8 mouse cellular contexts compared by ENCODE assay signal in genomic region chr8:111536978-111537764, GRCm38 (mm10). TPM values are rescaled to one million over a fixed set of nuclear protein-coding genes. Genes with fewer than 3 reads are reported as not detected.
DNase-seq lines count a peak whose midpoint lies in the region; ATAC-seq lines count a peak whose summit lies in the region.

No protein-coding gene starts in this region.

- no peaks in the 10 kb centered on the region for H3K27me3 ChIP-seq in embryonic facial prominence, embryonic 11.5 days (ENCODE audit: control insufficient read depth, insufficient read depth, low read length)
- no peaks in the 10 kb centered on the region for H3K27me3 ChIP-seq in heart, embryonic 15.5 days
- no peaks in the 10 kb centered on the region for H3K27me3 ChIP-seq in liver, embryonic 16.5 days (ENCODE audit: control insufficient read depth, insufficient read depth, low read depth, low read length)

- WGBS in embryonic facial prominence, embryonic 11.5 days: under 1% methylated on average over 64 of the region's 64 CpGs
- under 1% methylated on average over 62 of the region's 64 CpGs for WGBS in heart, embryonic 15.5 days
- under 1% methylated on average over 63 of the region's 64 CpGs for WGBS in liver, embryonic 16.5 days (ENCODE audit: insufficient replicate concordance)

- H3K9ac ChIP-seq in embryonic facial prominence, embryonic 11.5 days (replicated peaks; ENCODE audit: low read length): peak overlapping the region; percentile 98
- H3K9ac ChIP-seq in heart, embryonic 15.5 days: peak overlapping the region; percentile 95
- H3K9ac ChIP-seq in liver, embryonic 16.5 days (ENCODE audit: low read depth, low read length): peak overlapping the region; percentile 82

- H3K27ac ChIP-seq in embryonic facial prominence, embryonic 11.5 days (replicated peaks; ENCODE audit: low read depth, low read length): peak overlapping the region; percentile 94
- peak overlapping the region; percentile 94 for H3K27ac ChIP-seq in heart, embryonic 15.5 days
- H3K27ac ChIP-seq in liver, embryonic 16.5 days (ENCODE audit: low read length): peak overlapping the region; percentile 14

- peak overlapping the region; percentile 67 for H3K4me2 ChIP-seq in embryonic facial prominence, embryonic 11.5 days (ENCODE audit: low read depth, low read length)
- peak overlapping the region; percentile 87 for H3K4me2 ChIP-seq in heart, embryonic 15.5 days
- H3K4me2 ChIP-seq in liver, embryonic 16.5 days (ENCODE audit: low read depth, low read length): peak overlapping the region; percentile 99

- H3K4me1 ChIP-seq in embryonic facial prominence, embryonic 11.5 days (ENCODE audit: control insufficient read depth, insufficient read depth, low read length): no peaks in the 10 kb centered on the region; the same call in 1 of the 2 replicates
- H3K4me1 ChIP-seq in heart, embryonic 15.5 days (replicated peaks): peaks cover 33% of the 10 kb centered on the region
- peaks cover 24% of the 10 kb centered on the region for H3K4me1 ChIP-seq in liver, embryonic 16.5 days (ENCODE audit: control insufficient read depth, low read depth, low read length)

- peaks cover 2% of the 10 kb centered on the region; the same call in 1 of the 2 replicates for H3K36me3 ChIP-seq in embryonic facial prominence, embryonic 11.5 days (replicated peaks; ENCODE audit: control insufficient read depth, insufficient read depth, low read depth, low read length)
- no peaks in the 10 kb centered on the region for H3K36me3 ChIP-seq in heart, embryonic 15.5 days
- H3K36me3 ChIP-seq in liver, embryonic 16.5 days (ENCODE audit: control insufficient read depth, insufficient read depth): no peaks in the 10 kb centered on the region

- ATAC-seq in embryonic facial prominence, embryonic 11.5 days (replicated peaks; ENCODE audit: insufficient number of reproducible peaks, low FRiP score, low TSS enrichment, low read depth): peak; percentile 35; the same call in 1 of the 2 replicates
- 0 out of 2 replicates have a peak, but pooled peaks have one; percentile 11 for ATAC-seq in heart, embryonic 15.5 days (replicated peaks; ENCODE audit: insufficient number of reproducible peaks, insufficient read depth, low FRiP score, low read depth)
- peak; percentile 25; the same call in 1 of the 2 replicates for ATAC-seq in liver, embryonic 16.5 days (ENCODE audit: low read depth)

- H3K4me3 ChIP-seq in embryonic facial prominence, embryonic 11.5 days (ENCODE audit: low read depth, low read length): peak overlapping the region; percentile 97
- H3K4me3 ChIP-seq in heart, embryonic 15.5 days: peak overlapping the region; percentile 87
- peak overlapping the region; percentile 78 for H3K4me3 ChIP-seq in liver, embryonic 16.5 days (ENCODE audit: low read depth, low read length)

- peak; percentile 55 for DNase-seq in 3T3-L1 (ENCODE audit: low read depth, low spot score)
- peak; percentile 52 for DNase-seq in adrenal gland, postnatal 10 days
- peak; percentile 52 for DNase-seq in embryonic facial prominence, embryonic 11.5 days (ENCODE audit: low spot score)
- DNase-seq in kidney, postnatal 14 days: peak; percentile 53
- peak; percentile 53 for DNase-seq in neural tube, embryonic 10.5 days (ENCODE audit: extremely low spot score, low spot score)
- DNase-seq in testis, postnatal 10 days (ENCODE audit: low spot score): peak; percentile 68

- H3K9me3 ChIP-seq in embryonic facial prominence, embryonic 11.5 days (replicated peaks; ENCODE audit: control insufficient read depth, low read length): no peaks in the 10 kb centered on the region
- H3K9me3 ChIP-seq in heart, embryonic 15.5 days (replicated peaks): no peaks in the 10 kb centered on the region
- H3K9me3 ChIP-seq in liver, embryonic 16.5 days (replicated peaks; ENCODE audit: control insufficient read depth, low read length): no peaks in the 10 kb centered on the region

RNA-seq across cellular contexts. Expression of gene Znrf1, which starts 1.3 kb away (rescaled TPM):
- 10 to 100 TPM; 40.0 to 62.6 TPM for total RNA-seq in adrenal gland, postnatal 10 days (2021)
- 39.3 and 42.9 TPM in 2 replicates for polyA plus RNA-seq in embryonic facial prominence, embryonic 11.5 days (2014; fragmentation: Nextera tagmentation; extraction: Ambion mirVana)
- 21.9 and 31.0 TPM in 2 replicates for polyA plus RNA-seq in heart, embryonic 15.5 days (2015; fragmentation: Nextera tagmentation; extraction: Ambion mirVana)
- 3.6 and 4.8 TPM in 2 replicates for polyA plus RNA-seq in liver, embryonic 16.5 days (2015; fragmentation: Nextera tagmentation; extraction: Ambion mirVana)

RNA-seq across cellular contexts. Expression of gene Wdr59, which starts 15.3 kb away (rescaled TPM):
- 10 to 100 TPM; 13.3 to 16.4 TPM for total RNA-seq in adrenal gland, postnatal 10 days (2021)
- polyA plus RNA-seq in embryonic facial prominence, embryonic 11.5 days (2014; fragmentation: Nextera tagmentation; extraction: Ambion mirVana): 3.8 and 4.1 TPM in 2 replicates
- 3.4 and 4.4 TPM in 2 replicates for polyA plus RNA-seq in heart, embryonic 15.5 days (2015; fragmentation: Nextera tagmentation; extraction: Ambion mirVana)
- polyA plus RNA-seq in liver, embryonic 16.5 days (2015; fragmentation: Nextera tagmentation; extraction: Ambion mirVana): 1.7 and 2.0 TPM in 2 replicates

Comparison
In these comparisons a context has a peak if more than half of its experiments do, and no peak if none do; other contexts are left out.
1. Peak in every context shown above with its lines: DNase-seq, ATAC-seq, H3K4me3 ChIP-seq and H3K27ac ChIP-seq.
2. H3K27ac ChIP-seq: peak in every context shown above with its lines; median percentile 94 in embryonic facial prominence, embryonic 11.5 days; 94 in heart, embryonic 15.5 days; 14 in liver, embryonic 16.5 days.